Mouse (Mus musculus) heart, embryonic 14.5 days (tissue): ENCODE results near the gene Olfr187. TPM values are rescaled to one million over a fixed set of nuclear protein-coding genes. Genes with fewer than 3 reads are reported as not detected.

Experiments used
- ATAC-seq: fragments of 200-750 bp; cut with Nextera tagmentation; 2 replicates; pipeline ENCODE4 v1.8.0; 2017; ENCODE audit warnings: low read depth, moderate TSS enrichment; ENCODE audit not compliant: insufficient number of reproducible peaks, insufficient read depth, low FRiP score
- H3K27ac ChIP-seq, 2 experiments: fragments of 200-500 bp in 1 of 2; fragments of 300-500 bp in 1 of 2; sonication (generic) in 1 of 2; replicated peaks in 1 of 2; 2 replicates each; pipeline ENCODE4 v1.5.1; 2012 to 2014; ENCODE audit warnings: low read depth in 2 of 2, low read length in 2 of 2, control low read depth in 1 of 2, mild to moderate bottlenecking in 1 of 2, mixed read lengths in 1 of 2; ENCODE audit not compliant: control insufficient read depth in 1 of 2, insufficient read depth in 1 of 2
- H3K27me3 ChIP-seq: fragments of 300-500 bp; sonication (generic); 2 replicates; pipeline ENCODE4 v1.6.1; 2014; ENCODE audit warnings: mild to moderate bottlenecking, low read length, control low read depth; ENCODE audit not compliant: control insufficient read depth, insufficient read depth
- H3K36me3 ChIP-seq: fragments of 300-500 bp; sonication (generic); 2 replicates; pipeline ENCODE4 v1.6.1; 2014; ENCODE audit warnings: mild to moderate bottlenecking, control low read depth, low read length, mixed read lengths; ENCODE audit not compliant: control insufficient read depth, insufficient read depth
- H3K4me1 ChIP-seq, 2 experiments: fragments of 200-500 bp in 1 of 2; fragments of 300-500 bp in 1 of 2; sonication (generic) in 1 of 2; 2 replicates each; pipeline ENCODE4 v1.6.1; 2012 to 2014; ENCODE audit warnings: low read length in 2 of 2, control low read depth in 1 of 2, mixed read lengths in 1 of 2; ENCODE audit not compliant: control insufficient read depth in 2 of 2, insufficient read depth in 2 of 2
- H3K4me2 ChIP-seq: fragments of 300-500 bp; sonication (generic); 2 replicates; pipeline ENCODE4 v1.6.1; 2014; ENCODE audit warnings: mild to moderate bottlenecking, low read length
- H3K4me3 ChIP-seq, 2 experiments: fragments of 200-500 bp in 1 of 2; fragments of 300-500 bp in 1 of 2; sonication (generic) in 1 of 2; 2 replicates each; pipeline ENCODE4 v1.5.1; 2012 to 2014; ENCODE audit warnings: low read length in 2 of 2, mild to moderate bottlenecking in 2 of 2, control low read depth in 1 of 2, low read depth in 1 of 2, moderate library complexity in 1 of 2; ENCODE audit not compliant: control insufficient read depth in 1 of 2, insufficient read depth in 1 of 2
- H3K9ac ChIP-seq: fragments of 300-500 bp; sonication (generic); 2 replicates; pipeline ENCODE4 v1.6.1; 2014; ENCODE audit warnings: mild to moderate bottlenecking, low read length
- H3K9me3 ChIP-seq: fragments of 300-500 bp; sonication (generic); 2 replicates; pipeline ENCODE4 v1.6.1; 2016; ENCODE audit warnings: low read length, control low read depth; ENCODE audit not compliant: control insufficient read depth
- WGBS: fragments of 180-500 bp; shearing (Covaris S2); extraction: QIAGEN DNeasy Blood & Tissue Kit; methylation state at CpG from one replicate; pipeline ENCODE4 v1.1.7; 2014; 5-methylcytosine and 5-hydroxymethylcytosine counted together
- polyA plus RNA-seq: library from polyadenylated mRNA; unstranded; fragments of >200 nt; fragmentation: Nextera tagmentation; extraction: Ambion mirVana; gene quantifications from 2 replicates; pipeline ENCODE4 v1.2.1, GENCODE M21; 2014

The Olfr187 gene
- polyA plus RNA-seq, 1 experiment from 2014 or later = not detected

GRCm38 (mm10) chr16:59047579-59047978 is 8.0 kb upstream of the Olfr187 start:
- Histone ChIP-seq H3K4me1 (no peaks in the 10 kb centered on the region), H3K4me3 (no peak overlapping the region), H3K36me3 (no peaks in the 10 kb centered on the region), H3K9ac (no peak overlapping the region), H3K4me2 (no peak overlapping the region), H3K9me3 (no peaks in the 10 kb centered on the region), H3K27me3 (no peaks in the 10 kb centered on the region), H3K27ac (no peak overlapping the region)
- 49% methylated on average over 4 of the region's 4 CpGs for WGBS
- no peak for ATAC-seq

- Histone ChIP-seq H3K9me3 (no peaks in the 10 kb centered on the region), H3K9ac (no peak overlapping the region), H3K4me3 (no peak overlapping the region), H3K36me3 (no peaks in the 10 kb centered on the region), H3K27ac (no peak overlapping the region), H3K27me3 (no peaks in the 10 kb centered on the region), H3K4me2 (no peak overlapping the region), H3K4me1 (no peaks in the 10 kb centered on the region)
- no peak for ATAC-seq
- 79% methylated on average over 3 of the region's 3 CpGs for WGBS
These were observed 6.3 kb upstream of the Olfr187 start for GRCm38 (mm10) chr16:59045835-59046234.

- no peak within 1 kb of the TSS for H3K9ac ChIP-seq
- H3K4me1 ChIP-seq = no peaks in the 10 kb centered on the region
- H3K36me3 ChIP-seq = no peaks in the 10 kb centered on the region
- H3K4me2 ChIP-seq = no peak within 1 kb of the TSS
- 82% methylated on average over 4 of the region's 4 CpGs for WGBS
- no peak within 1 kb of the TSS for H3K27ac ChIP-seq
- no peak within 1 kb of the TSS for H3K4me3 ChIP-seq
- ATAC-seq = no peak
- H3K27me3 ChIP-seq = no peaks in the 10 kb centered on the region
- H3K9me3 ChIP-seq = no peaks in the 10 kb centered on the region
These were observed 9.4 kb downstream of the Olfr187 start, which contains the start of gene Olfr186 for GRCm38 (mm10) chr16:59030191-59030590. Gene Olfr186 (minus strand): TSS chr16:59030291.

- WGBS = 58% methylated on average over 2 of the region's 2 CpGs
- H3K27me3 ChIP-seq = no peaks in the 10 kb centered on the region
These were observed 26.1 kb downstream of the Olfr187 start for GRCm38 (mm10) chr16:59013357-59014018.

GRCm38 (mm10) chr16:59007146-59007545 is 32.4 kb downstream of the Olfr187 start:
- Histone ChIP-seq H3K4me2 (no peak overlapping the region), H3K27ac (no peak overlapping the region), H3K9ac (no peak overlapping the region), H3K9me3 (no peaks in the 10 kb centered on the region), H3K27me3 (no peaks in the 10 kb centered on the region), H3K4me1 (no peaks in the 10 kb centered on the region), H3K36me3 (no peaks in the 10 kb centered on the region), H3K4me3 (no peak overlapping the region)
- no peak for ATAC-seq

More at GRCm38 (mm10) chr16:59013357-59014018, 26.1 kb downstream of the Olfr187 start:
- Histone ChIP-seq H3K4me3 (no peak overlapping the region), H3K9ac (no peak overlapping the region), H3K27ac (no peak overlapping the region), H3K4me1 (no peaks in the 10 kb centered on the region), H3K4me2 (no peak overlapping the region), H3K36me3 (no peaks in the 10 kb centered on the region), H3K9me3 (no peaks in the 10 kb centered on the region)
- no peak for ATAC-seq

GRCm38 (mm10) chr16:58995057-58995456 is 44.5 kb downstream of the Olfr187 start, which contains the start of gene Olfr183:
Gene Olfr183 (plus strand): TSS chr16:58995357.
- H3K9me3 ChIP-seq = no peaks in the 10 kb centered on the region
- WGBS = 76% methylated on average over 2 of the region's 2 CpGs
- H3K9ac ChIP-seq = no peak within 1 kb of the TSS
- no peak for ATAC-seq
- no peaks in the 10 kb centered on the region for H3K27me3 ChIP-seq
- no peaks in the 10 kb centered on the region for H3K4me1 ChIP-seq
- H3K4me3 ChIP-seq = no peak within 1 kb of the TSS
- H3K27ac ChIP-seq = no peak within 1 kb of the TSS
- H3K36me3 ChIP-seq = no peaks in the 10 kb centered on the region
- H3K4me2 ChIP-seq = no peak within 1 kb of the TSS

Other genes starting within 250 kb of the Olfr187 start
- not detected in 2 replicates for gene Olfr173, start 239.5 kb downstream of the Olfr187 start, polyA plus RNA-seq
- gene Olfr175-ps1, start 213.0 kb downstream of the Olfr187 start, polyA plus RNA-seq = not detected in 2 replicates
- not detected in 2 replicates for gene Olfr177, start 165.0 kb downstream of the Olfr187 start, polyA plus RNA-seq
- gene Olfr178, start 147.7 kb downstream of the Olfr187 start, polyA plus RNA-seq = not detected in 2 replicates
- gene Olfr181, start 111.0 kb downstream of the Olfr187 start, polyA plus RNA-seq = not detected in 2 replicates
- not detected in 2 replicates for gene Olfr180, start 110.4 kb downstream of the Olfr187 start, polyA plus RNA-seq
- not detected in 2 replicates for gene Olfr183, start 44.4 kb downstream of the Olfr187 start, polyA plus RNA-seq
- not detected in 2 replicates for gene Olfr186, start 9.5 kb downstream of the Olfr187 start, polyA plus RNA-seq
- gene Olfr190, start 38.2 kb upstream of the Olfr187 start, polyA plus RNA-seq = not detected in 2 replicates
- not detected in 2 replicates for gene Olfr191, start 50.1 kb upstream of the Olfr187 start, polyA plus RNA-seq
- not detected in 2 replicates for gene Olfr193, start 72.1 kb upstream of the Olfr187 start, polyA plus RNA-seq
- gene Olfr194, start 81.3 kb upstream of the Olfr187 start, polyA plus RNA-seq = not detected in 2 replicates
- not detected in 2 replicates for gene Olfr195, start 107.3 kb upstream of the Olfr187 start, polyA plus RNA-seq
- gene Olfr196, start 130.7 kb upstream of the Olfr187 start, polyA plus RNA-seq = not detected in 2 replicates
- not detected in 2 replicates for gene Olfr198, start 163.8 kb upstream of the Olfr187 start, polyA plus RNA-seq
- not detected in 2 replicates for gene Olfr199, start 180.0 kb upstream of the Olfr187 start, polyA plus RNA-seq
- gene Olfr201, start 232.9 kb upstream of the Olfr187 start, polyA plus RNA-seq = not detected in 2 replicates
- gene Olfr202, start 247.0 kb upstream of the Olfr187 start, polyA plus RNA-seq = not detected in 2 replicates